Mouse (Mus musculus) ES-Bruce4 (cell line): ENCODE results near the gene Ugt1a6b. TPM values are rescaled to one million over a fixed set of nuclear protein-coding genes. Genes with fewer than 3 reads are reported as not detected.

Experiments used
- H3K27ac ChIP-seq: 2 replicates; pipeline ENCODE4 v1.5.1; 2012; ENCODE audit warnings: low read length, inconsistent platforms; ENCODE audit not compliant: insufficient read depth
- H3K27me3 ChIP-seq: 2 replicates; pipeline ENCODE4 v1.6.1; 2012; ENCODE audit warnings: mild to moderate bottlenecking, low read length, inconsistent platforms; ENCODE audit not compliant: control insufficient read depth, poor library complexity, insufficient read depth, severe bottlenecking
- H3K36me3 ChIP-seq: 2 replicates; pipeline ENCODE4 v1.6.1; 2012; ENCODE audit warnings: inconsistent platforms, mild to moderate bottlenecking, low read length, moderate library complexity; ENCODE audit not compliant: control insufficient read depth, poor library complexity, insufficient read depth, severe bottlenecking
- H3K4me1 ChIP-seq: one replicate; pipeline ENCODE4 v1.8.1; 2011; ENCODE audit warnings: low read length; ENCODE audit not compliant: control insufficient read depth, insufficient read depth
- H3K4me3 ChIP-seq: 2 replicates; pipeline ENCODE4 v1.5.1; 2011; ENCODE audit warnings: low read depth, mild to moderate bottlenecking, low read length
- H3K9ac ChIP-seq: 2 replicates; pipeline ENCODE4 v1.6.1; 2012; ENCODE audit warnings: low read depth, mild to moderate bottlenecking, inconsistent platforms; ENCODE audit not compliant: poor library complexity, severe bottlenecking
- H3K9me3 ChIP-seq: replicated peaks from 2 replicates; pipeline ENCODE4 v1.6.1; 2012; ENCODE audit warnings: mild to moderate bottlenecking, low read length, inconsistent platforms; ENCODE audit not compliant: control insufficient read depth, poor library complexity, insufficient read depth, severe bottlenecking
- CTCF ChIP-seq: IDR thresholded peaks from one replicate; pipeline ENCODE4 v1.8.1; 2011; ENCODE audit warnings: low read depth, low read length
- EP300 ChIP-seq: IDR thresholded peaks from 2 replicates; pipeline ENCODE4 v1.6.1; 2011; ENCODE audit warnings: low read depth, low read length; ENCODE audit not compliant: insufficient read depth
- POLR2A ChIP-seq: IDR thresholded peaks from one replicate; pipeline ENCODE4 v1.8.1; 2011; ENCODE audit warnings: low read length; ENCODE audit not compliant: insufficient read depth
- polyA plus RNA-seq: library from polyadenylated mRNA; stranded (reverse); fragments of >200 nt; gene quantifications from 2 replicates; pipeline ENCODE4 v1.2.4, GENCODE M21; 2011; ENCODE audit warnings: low read depth; ENCODE audit not compliant: missing spikeins, insufficient read depth, insufficient read length

The Ugt1a6b gene
- polyA plus RNA-seq, 1 experiment: not detected

DNA sequence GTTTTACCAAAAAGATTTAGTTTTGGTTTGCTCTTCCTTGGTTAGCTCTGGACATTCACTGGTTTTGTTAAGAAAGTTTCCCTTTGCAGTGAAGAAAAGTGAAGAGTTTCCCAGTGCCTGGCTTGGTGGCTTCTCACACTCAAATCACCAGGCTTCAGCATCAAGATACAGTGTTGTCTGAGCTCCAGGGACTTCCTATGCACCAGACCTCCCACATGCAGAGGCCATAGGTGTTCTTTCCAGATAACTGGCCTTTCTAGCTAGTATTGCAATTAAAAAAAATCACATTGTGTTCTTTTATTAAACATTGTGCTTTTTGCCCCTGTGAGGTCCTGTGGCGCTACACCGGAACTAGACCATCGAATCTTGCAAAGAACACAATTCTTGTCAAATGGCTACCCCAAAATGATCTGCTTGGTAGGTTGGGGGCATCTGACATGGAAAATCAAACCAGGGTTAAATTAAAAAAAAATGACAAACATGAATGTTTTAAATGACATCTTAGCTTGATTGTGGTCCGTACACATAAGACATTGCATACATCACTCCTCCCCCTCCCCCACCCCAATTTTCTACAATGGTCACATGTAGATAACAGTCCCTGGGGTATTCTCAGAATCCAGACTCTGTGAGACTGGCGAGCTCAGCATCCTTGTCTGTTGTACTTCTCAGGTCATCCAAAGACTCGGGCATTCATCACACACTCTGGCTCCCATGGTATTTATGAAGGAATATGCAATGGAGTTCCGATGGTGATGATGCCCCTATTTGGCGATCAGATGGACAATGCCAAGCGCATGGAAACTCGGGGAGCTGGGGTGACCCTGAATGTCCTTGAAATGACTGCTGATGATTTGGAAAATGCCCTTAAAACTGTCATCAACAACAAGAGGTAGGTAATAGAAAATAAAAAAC is 112.7 kb downstream of the Ugt1a6b start:
- peaks cover 8% of the 10 kb centered on the region; the same call in 1 of the 2 replicates for H3K9me3 ChIP-seq
- no peaks in the 10 kb centered on the region for H3K27me3 ChIP-seq
- H3K36me3 ChIP-seq: no peaks in the 10 kb centered on the region
- H3K4me1 ChIP-seq: no peaks in the 10 kb centered on the region
- H3K4me3 ChIP-seq: no peak overlapping the region
- no peak overlapping the region for H3K27ac ChIP-seq
- TF ChIP-seq EP300 (no peak), CTCF (no peak), POLR2A (no peak)
- no peak overlapping the region for H3K9ac ChIP-seq

- Histone ChIP-seq H3K9me3 (peaks cover 8% of the 10 kb centered on the region; the same call in 1 of the 2 replicates), H3K9ac (no peak overlapping the region), H3K27me3 (no peaks in the 10 kb centered on the region), H3K4me3 (no peak overlapping the region), H3K36me3 (no peaks in the 10 kb centered on the region), H3K4me1 (no peaks in the 10 kb centered on the region), H3K27ac (no peak overlapping the region)
- TF ChIP-seq POLR2A (no peak), CTCF (no peak), EP300 (no peak)
Measured at GRCm38 (mm10) chr1:88216551-88216950, 113.5 kb downstream of the Ugt1a6b start.

- Histone ChIP-seq H3K9ac (no peak overlapping the region), H3K4me3 (no peak overlapping the region), H3K27me3 (no peaks in the 10 kb centered on the region), H3K9me3 (peaks cover 8% of the 10 kb centered on the region), H3K27ac (no peak overlapping the region), H3K36me3 (no peaks in the 10 kb centered on the region), H3K4me1 (no peaks in the 10 kb centered on the region)
- TF ChIP-seq POLR2A (no peak), CTCF (no peak), EP300 (no peak)
Measured at GRCm38 (mm10) chr1:88217144-88217543, 114.1 kb downstream of the Ugt1a6b start.

- H3K27me3 ChIP-seq: no peaks in the 10 kb centered on the region
- no peaks in the 10 kb centered on the region for H3K36me3 ChIP-seq
- no peaks in the 10 kb centered on the region for H3K4me1 ChIP-seq
- no peak for TF ChIP-seq POLR2A
- no peak for TF ChIP-seq CTCF
- no peak for TF ChIP-seq EP300
- H3K9me3 ChIP-seq: peaks cover 8% of the 10 kb centered on the region
- H3K4me3 ChIP-seq: no peak overlapping the region
- H3K27ac ChIP-seq: no peak overlapping the region
- H3K9ac ChIP-seq: no peak overlapping the region
Measured at GRCm38 (mm10) chr1:88217576-88217975, 114.5 kb downstream of the Ugt1a6b start.

DNA sequence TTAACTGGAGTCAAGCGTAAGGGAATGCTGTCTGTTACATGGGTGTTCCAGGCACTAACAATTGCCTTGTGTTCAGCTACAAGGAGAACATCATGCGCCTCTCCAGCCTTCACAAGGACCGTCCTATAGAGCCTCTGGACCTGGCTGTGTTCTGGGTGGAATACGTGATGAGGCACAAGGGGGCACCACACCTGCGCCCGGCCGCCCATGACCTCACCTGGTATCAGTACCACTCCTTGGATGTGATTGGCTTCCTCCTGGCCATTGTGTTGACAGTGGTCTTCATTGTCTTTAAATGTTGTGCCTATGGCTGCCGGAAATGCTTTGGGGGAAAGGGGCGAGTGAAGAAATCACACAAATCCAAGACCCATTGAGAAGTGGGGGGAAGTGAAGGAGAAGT is 115.0 kb downstream of the Ugt1a6b start:
- H3K27me3 ChIP-seq: no peaks in the 10 kb centered on the region
- peaks cover 8% of the 10 kb centered on the region for H3K9me3 ChIP-seq
- no peak overlapping the region for H3K27ac ChIP-seq
- no peak overlapping the region for H3K4me3 ChIP-seq
- no peaks in the 10 kb centered on the region for H3K4me1 ChIP-seq
- no peak for TF ChIP-seq POLR2A
- TF ChIP-seq CTCF: no peak
- TF ChIP-seq EP300: no peak
- H3K36me3 ChIP-seq: no peaks in the 10 kb centered on the region
- no peak overlapping the region for H3K9ac ChIP-seq

DNA sequence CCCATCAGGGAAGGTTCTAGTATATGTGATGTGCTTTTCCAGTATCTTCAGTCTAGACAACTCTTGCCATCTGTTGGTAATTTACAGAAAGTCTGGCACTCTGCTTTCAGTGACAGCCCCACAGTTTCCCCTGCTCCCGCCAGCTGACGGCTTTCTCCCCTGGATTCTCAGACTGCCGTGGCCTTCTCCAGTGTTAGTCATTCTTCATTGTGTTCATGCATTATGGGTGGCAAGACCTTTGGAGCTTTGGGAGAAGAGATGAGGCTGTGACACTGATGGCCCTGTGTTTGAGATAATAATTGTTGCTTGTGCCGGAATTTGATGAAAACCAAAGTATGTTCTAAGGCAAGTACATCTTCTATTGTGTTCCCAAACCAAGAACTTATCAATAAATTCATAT is 115.5 kb downstream of the Ugt1a6b start:
- Histone ChIP-seq H3K9ac (no peak overlapping the region), H3K9me3 (peaks cover 8% of the 10 kb centered on the region), H3K27ac (no peak overlapping the region), H3K4me3 (no peak overlapping the region), H3K27me3 (no peaks in the 10 kb centered on the region), H3K4me1 (no peaks in the 10 kb centered on the region), H3K36me3 (no peaks in the 10 kb centered on the region)
- no peak for TF ChIP-seq EP300
- no peak for TF ChIP-seq CTCF
- TF ChIP-seq POLR2A: no peak
